Mouse (Mus musculus) left cerebral cortex, adult 8-10 months (tissue): ENCODE data around the gene Ryk. TPM values are rescaled to one million over a fixed set of nuclear protein-coding genes. Genes with fewer than 3 reads are reported as not detected.

Experiments used
- DNase-seq, 2 experiments: peaks; one replicate each; pipeline ENCODE4 v3.0.0; 2022; ENCODE audit warnings: low spot score in 2 of 2
- total RNA-seq, 4 experiments: library from RNA; stranded (reverse); gene quantifications; 2 replicates each; pipeline ENCODE4 v1.2.4; 2022

Ryk gene
- total RNA-seq, 4 experiments from 2014 or later, result 32.7 to 36.9 (median 34.2) TPM

DNA sequence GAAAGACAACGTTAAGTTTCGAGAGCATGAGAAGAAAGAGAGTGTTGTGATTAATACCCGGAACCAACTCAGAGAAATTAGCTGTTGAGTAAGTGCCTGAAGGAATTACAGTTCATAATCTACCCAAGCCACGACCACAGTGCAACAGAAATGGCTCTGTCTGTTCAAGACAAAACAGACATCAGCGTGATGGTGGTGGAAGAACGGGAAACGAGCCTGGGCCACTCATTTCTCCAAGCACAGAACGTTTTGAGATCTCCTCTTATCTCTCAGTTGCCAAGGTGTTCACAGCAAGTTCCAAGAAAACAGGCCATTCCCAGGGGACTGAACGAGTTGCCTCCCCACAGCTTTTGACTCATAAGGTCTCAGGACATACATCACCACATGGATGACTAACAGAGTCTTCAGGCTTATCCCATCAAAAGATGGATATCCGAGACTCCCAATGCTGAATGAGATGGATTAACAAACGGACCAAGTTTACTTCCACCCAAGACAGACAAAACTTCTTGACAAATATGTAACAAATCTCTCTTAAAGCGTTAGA, 111.8 kb downstream of the Ryk start:
- no peak for DNase-seq

DNA sequence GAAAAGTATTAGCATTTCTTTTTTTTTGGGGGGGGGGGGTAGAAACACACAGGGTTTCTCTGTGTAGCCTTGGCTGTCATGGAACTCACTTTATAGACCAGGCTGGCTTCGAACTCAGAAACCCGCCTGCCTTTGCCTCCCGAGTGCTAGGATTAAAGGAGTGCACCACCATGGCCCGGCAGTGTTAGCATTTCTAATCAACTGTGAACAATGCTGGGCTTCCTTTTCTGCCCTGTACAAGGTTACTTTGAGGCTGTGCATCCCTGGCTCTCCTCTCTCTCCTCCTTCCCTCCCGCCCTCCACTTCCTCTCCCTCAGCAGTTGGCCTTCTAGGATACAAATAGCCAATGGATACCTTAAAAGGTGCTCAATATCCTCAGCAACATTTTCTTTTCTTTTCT, 114.0 kb downstream of the Ryk start:
- DNase-seq, result no peak

DNA sequence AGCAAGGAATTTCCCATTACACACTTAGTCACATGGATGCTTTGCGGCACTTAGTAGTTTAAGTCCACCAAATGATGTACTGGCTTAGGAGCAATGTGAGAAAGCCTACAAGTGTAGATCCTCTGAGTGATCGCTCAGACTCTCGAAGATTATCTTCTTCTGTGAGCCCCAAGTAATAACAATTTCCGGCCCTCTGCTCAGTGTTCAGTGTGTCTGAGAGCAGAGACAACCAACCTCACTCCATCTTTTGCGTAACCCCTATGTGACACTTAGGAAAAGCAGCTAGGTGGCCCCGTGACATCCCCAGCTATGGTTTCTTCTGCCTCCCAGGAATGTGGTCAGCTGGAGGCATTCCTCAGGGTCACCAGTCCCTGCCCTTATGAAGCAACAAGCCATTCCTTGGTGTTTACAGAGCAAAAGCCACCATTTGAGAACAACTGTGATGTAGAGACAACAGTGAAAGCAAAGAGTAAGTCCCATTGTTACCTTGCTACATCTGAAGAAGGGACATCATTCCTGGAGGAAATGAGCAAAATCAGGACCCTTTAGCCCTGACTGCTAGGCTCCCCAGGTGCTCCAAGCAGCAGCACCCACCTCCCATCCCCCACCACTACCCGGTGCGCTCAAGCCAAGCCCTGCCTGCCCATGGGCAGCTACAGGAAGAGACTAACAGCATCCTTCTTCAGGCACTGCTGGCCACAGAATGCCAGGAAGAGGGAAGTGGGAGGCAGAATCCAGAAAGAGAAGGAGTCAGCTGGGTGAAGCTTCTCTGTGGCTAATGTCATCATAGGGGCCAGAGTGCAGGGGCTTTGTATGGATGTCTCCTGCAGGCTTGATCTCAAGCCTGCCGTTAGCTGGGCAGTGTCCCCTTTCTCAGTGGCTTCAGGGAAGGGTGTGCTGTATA, 116.6 kb downstream of the Ryk start:
- DNase-seq, result no peak

DNA sequence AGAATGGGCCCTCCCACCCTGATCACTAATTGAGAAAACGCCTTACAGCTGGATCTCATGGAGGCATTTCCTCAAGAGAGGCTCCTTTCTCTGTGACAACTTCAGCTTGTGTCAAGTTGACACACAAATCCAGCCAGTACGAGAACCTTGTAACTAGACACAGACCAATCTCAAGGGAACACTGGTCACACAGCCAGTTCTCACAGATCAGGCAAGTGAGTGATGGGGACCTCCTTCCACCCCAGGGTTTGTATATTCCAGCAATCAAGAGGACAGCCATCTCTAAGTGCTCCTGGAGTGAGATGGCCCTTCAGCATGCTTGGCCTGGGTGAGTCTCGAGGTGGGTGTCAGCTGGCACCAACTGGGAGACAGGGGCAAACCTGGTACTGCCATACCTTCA, 121.1 kb downstream of the Ryk start:
- no peak for DNase-seq

Other genes starting within 250 kb of the Ryk start
- gene Anapc13, start 208.6 kb upstream of the Ryk start, total RNA-seq, result 100 to 1,000 TPM; 113 to 133 (median 120) TPM
- 10 to 100 TPM; 29.6 to 40.8 (median 32.6) TPM for gene Cep63, start 208.4 kb upstream of the Ryk start, total RNA-seq
- gene Amotl2, start 118.2 kb upstream of the Ryk start, total RNA-seq, result 10 to 100 TPM; 16.5 to 25.1 (median 18.6) TPM
- gene Slco2a1, start 153.8 kb downstream of the Ryk start, total RNA-seq, result under 1 TPM; 0.72 to 0.98 (median 0.85) TPM